Mouse (Mus musculus): ENCODE measurements around the gene Kmt2e.

- TF ChIP-seq CTCF (IDR thresholded peaks at IDR 0.05; ENCODE audit: low read depth) (no peak), EP300 (IDR thresholded peaks at IDR 0.05; ENCODE audit: low read depth) (no peak)
These were observed 1.4 kb downstream of the Kmt2e start for GRCm38 (mm10) chr5:23435482-23436125.
